In the genomic region with DNA sequence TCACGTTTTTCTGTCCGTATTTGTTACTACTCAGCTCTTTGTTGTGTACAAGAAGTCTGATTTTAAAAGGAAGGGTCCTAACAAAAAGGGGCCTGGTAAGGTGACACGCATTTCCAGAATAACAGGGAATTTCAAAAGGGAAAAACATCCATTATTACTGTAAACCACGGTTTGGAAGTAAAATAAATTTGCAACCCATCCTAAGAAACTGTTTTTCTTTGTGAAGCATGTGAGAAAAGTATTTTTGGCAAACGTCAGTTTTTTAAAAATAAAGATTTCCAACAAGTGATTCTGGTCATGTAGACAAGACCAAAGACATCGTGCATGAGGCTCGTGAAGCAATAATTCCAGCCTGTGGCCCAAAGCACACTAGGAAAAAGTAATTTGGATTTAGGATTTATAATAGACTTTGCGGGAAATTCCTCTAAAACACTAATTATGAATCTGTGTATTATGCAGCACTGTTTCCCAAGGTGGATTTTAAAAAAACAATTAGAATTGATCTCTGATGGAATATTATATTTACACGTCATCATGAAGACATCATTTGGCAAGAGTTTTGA, we compare ENCODE assay signal across 8 mouse cellular contexts. TPM values are rescaled to one million over a fixed set of nuclear protein-coding genes. Genes with fewer than 3 reads are reported as not detected.
DNase-seq lines count a peak whose midpoint lies in the region; ATAC-seq lines count a peak whose summit lies in the region.

No protein-coding gene starts in this region.

- H3K4me2 ChIP-seq in kidney, embryonic 15.5 days = peak overlapping the region; percentile 86
- H3K4me2 ChIP-seq in intestine, embryonic 14.5 days (ENCODE audit: low read length) = peak overlapping the region; percentile 94
- H3K4me2 ChIP-seq in neural tube, embryonic 12.5 days (replicated peaks) = peak overlapping the region; percentile 96

- no peaks in the 10 kb centered on the region for H3K36me3 ChIP-seq in kidney, embryonic 15.5 days
- H3K36me3 ChIP-seq in intestine, embryonic 14.5 days (ENCODE audit: control insufficient read depth, insufficient read depth, low read length) = no peaks in the 10 kb centered on the region
- H3K36me3 ChIP-seq in neural tube, embryonic 12.5 days = no peaks in the 10 kb centered on the region

- peak overlapping the region; percentile 100 for H3K27ac ChIP-seq in kidney, embryonic 15.5 days
- peak overlapping the region; percentile 100 for H3K27ac ChIP-seq in intestine, embryonic 14.5 days (ENCODE audit: low read depth)
- H3K27ac ChIP-seq in neural tube, embryonic 12.5 days = peak overlapping the region; percentile 100

- H3K27me3 ChIP-seq in kidney, embryonic 15.5 days = no peaks in the 10 kb centered on the region
- H3K27me3 ChIP-seq in intestine, embryonic 14.5 days (replicated peaks; ENCODE audit: control insufficient read depth, insufficient read depth, low read length) = no peaks in the 10 kb centered on the region
- no peaks in the 10 kb centered on the region for H3K27me3 ChIP-seq in neural tube, embryonic 12.5 days (replicated peaks)

- peak overlapping the region; percentile 60 for H3K4me3 ChIP-seq in kidney, embryonic 15.5 days (replicated peaks)
- peak overlapping the region; percentile 56 for H3K4me3 ChIP-seq in intestine, embryonic 14.5 days (ENCODE audit: low read depth, low read length)
- peak overlapping the region; percentile 56 for H3K4me3 ChIP-seq in neural tube, embryonic 12.5 days

- DNase-seq in kidney, adult 8-10 months = no peak
- peak; percentile 49 for DNase-seq in embryo, embryonic 11 days
- DNase-seq in intestine, embryonic 14.5 days (ENCODE audit: low spot score) = no peak
- no peak for DNase-seq in urinary bladder, postnatal 10 days (ENCODE audit: low spot score)
- no peak for DNase-seq in left cerebral cortex, adult 11 months (ENCODE audit: low spot score)
- DNase-seq in c-Kit-positive CD71-positive TER-119-positive erythroid progenitor cells, embryonic 14.5 days (ENCODE audit: low spot score) = no peak

- peaks cover 19% of the 10 kb centered on the region for H3K4me1 ChIP-seq in kidney, embryonic 15.5 days
- peaks cover 27% of the 10 kb centered on the region for H3K4me1 ChIP-seq in intestine, embryonic 14.5 days (replicated peaks; ENCODE audit: control insufficient read depth, insufficient read depth, low read length)
- H3K4me1 ChIP-seq in neural tube, embryonic 12.5 days = peaks cover 17% of the 10 kb centered on the region

- no peak for ATAC-seq in kidney, embryonic 15.5 days (replicated peaks; ENCODE audit: low FRiP score)
- no peak for ATAC-seq in intestine, embryonic 14.5 days (replicated peaks; ENCODE audit: low FRiP score, low TSS enrichment, low read depth)
- ATAC-seq in neural tube, embryonic 12.5 days (ENCODE audit: low FRiP score, low read depth) = no peak

- 29% methylated on average over 9 of the region's 9 CpGs for WGBS in kidney, embryonic 15.5 days
- WGBS in intestine, embryonic 14.5 days = 21% methylated on average over 9 of the region's 9 CpGs
- 8% methylated on average over 9 of the region's 9 CpGs for WGBS in neural tube, embryonic 12.5 days

- H3K9ac ChIP-seq in kidney, embryonic 15.5 days = peak overlapping the region; percentile 83
- peak overlapping the region; percentile 98 for H3K9ac ChIP-seq in intestine, embryonic 14.5 days (ENCODE audit: low read length)
- H3K9ac ChIP-seq in neural tube, embryonic 12.5 days = peak overlapping the region; percentile 96

- no peaks in the 10 kb centered on the region for H3K9me3 ChIP-seq in kidney, embryonic 15.5 days (replicated peaks)
- H3K9me3 ChIP-seq in intestine, embryonic 14.5 days (ENCODE audit: control insufficient read depth, low read length) = no peaks in the 10 kb centered on the region
- H3K9me3 ChIP-seq in neural tube, embryonic 12.5 days = no peaks in the 10 kb centered on the region

RNA-seq across cellular contexts. Expression of a gene that starts 3.2 kb away (rescaled TPM):
- polyA plus RNA-seq in kidney, embryonic 15.5 days (2015; fragmentation: Nextera tagmentation; extraction: Ambion mirVana) = 72.9 and 73.1 TPM in 2 replicates
- polyA plus RNA-seq in intestine, embryonic 14.5 days (2014; fragmentation: Nextera tagmentation; extraction: Ambion mirVana) = 36.4 and 40.2 TPM in 2 replicates
- 60.5 and 67.2 TPM in 2 replicates for polyA plus RNA-seq in neural tube, embryonic 12.5 days (2016; fragmentation: Nextera tagmentation; extraction: Ambion mirVana)

RNA-seq across cellular contexts. Expression of a gene that starts 9.4 kb away (rescaled TPM):
- polyA plus RNA-seq in kidney, embryonic 15.5 days (2015; fragmentation: Nextera tagmentation; extraction: Ambion mirVana) = 10.3 and 11.8 TPM in 2 replicates
- 3.3 and 3.8 TPM in 2 replicates for polyA plus RNA-seq in intestine, embryonic 14.5 days (2014; fragmentation: Nextera tagmentation; extraction: Ambion mirVana)
- 13.2 and 13.4 TPM in 2 replicates for polyA plus RNA-seq in neural tube, embryonic 12.5 days (2016; fragmentation: Nextera tagmentation; extraction: Ambion mirVana)

RNA-seq across cellular contexts. Expression of a gene that starts 20.7 kb away (rescaled TPM):
- 12.0 and 15.1 TPM in 2 replicates for polyA plus RNA-seq in kidney, embryonic 15.5 days (2015; fragmentation: Nextera tagmentation; extraction: Ambion mirVana)
- polyA plus RNA-seq in intestine, embryonic 14.5 days (2014; fragmentation: Nextera tagmentation; extraction: Ambion mirVana) = 11.5 and 13.3 TPM in 2 replicates
- polyA plus RNA-seq in neural tube, embryonic 12.5 days (2016; fragmentation: Nextera tagmentation; extraction: Ambion mirVana) = 17.1 and 17.6 TPM in 2 replicates
